Mouse (Mus musculus): ENCODE results near the gene Nek1.

GRCm38 (mm10) chr8:61178594-61179140 lies 185.7 kb downstream of the Nek1 start:
- TF ChIP-seq CTCF (conservative IDR thresholded peaks at IDR 0.05; ENCODE audit: insufficient read depth, insufficient read length, low read depth, low read length), result no peak
- TF ChIP-seq POLR2A (IDR thresholded peaks at IDR 0.05; ENCODE audit: low read depth, low read length), result no peak
